Mouse (Mus musculus) telencephalon, adult 2 months (tissue): ENCODE measurements around the gene Kcnh5.

Experiments used
- DNase-seq: peaks from one replicate; pipeline ENCODE4 v3.0.0-alpha.2; 2011; ENCODE audit warnings: low read depth, low spot score

The Kcnh5 gene

GRCm38 (mm10) chr12:75176691-75177645 lies at the start of gene Kcnh5:
Kcnh5 (minus strand) TSS chr12:75177332.
- DNase-seq, result peak; percentile 49

GRCm38 (mm10) chr12:75223966-75224365 lies 46.8 kb upstream of the Kcnh5 start:
- DNase-seq, result no peak

- DNase-seq, result no peak
Observed at GRCm38 (mm10) chr12:75189413-75189812, 12.3 kb upstream of the Kcnh5 start.

GRCm38 (mm10) chr12:75182646-75183045 lies 5.5 kb upstream of the Kcnh5 start:
- DNase-seq, result peak; percentile 85

- DNase-seq, result no peak
Observed at GRCm38 (mm10) chr12:75179491-75179890, 2.4 kb upstream of the Kcnh5 start.

- no peak for DNase-seq
Observed at GRCm38 (mm10) chr12:75177646-75178030, 506 bp upstream of the Kcnh5 start.

- DNase-seq, result no peak
Observed at GRCm38 (mm10) chr12:75175931-75176565, 1.1 kb downstream of the Kcnh5 start.

- DNase-seq, result no peak
Observed at GRCm38 (mm10) chr12:75170970-75171369, 6.2 kb downstream of the Kcnh5 start.

GRCm38 (mm10) chr12:75153076-75153568 lies 24.0 kb downstream of the Kcnh5 start:
- DNase-seq, result no peak

GRCm38 (mm10) chr12:75139792-75140191 lies 37.3 kb downstream of the Kcnh5 start:
- DNase-seq, result no peak

- no peak for DNase-seq
Observed at GRCm38 (mm10) chr12:75091921-75092320, 85.2 kb downstream of the Kcnh5 start.

- DNase-seq, result no peak
Observed at GRCm38 (mm10) chr12:75090957-75091356, 86.2 kb downstream of the Kcnh5 start.

- peak; percentile 78 for DNase-seq
Observed at GRCm38 (mm10) chr12:75077175-75077574, 100.0 kb downstream of the Kcnh5 start.

- no peak for DNase-seq
Observed at GRCm38 (mm10) chr12:75071043-75071442, 106.1 kb downstream of the Kcnh5 start.

GRCm38 (mm10) chr12:75062571-75062970 lies 114.6 kb downstream of the Kcnh5 start:
- no peak for DNase-seq

- DNase-seq, result no peak
Observed at GRCm38 (mm10) chr12:75061731-75062130, 115.4 kb downstream of the Kcnh5 start.

- no peak for DNase-seq
Observed at GRCm38 (mm10) chr12:75053731-75054130, 123.4 kb downstream of the Kcnh5 start.

GRCm38 (mm10) chr12:75036694-75037093 lies 140.4 kb downstream of the Kcnh5 start:
- DNase-seq, result peak; percentile 12

- DNase-seq, result no peak
Observed at GRCm38 (mm10) chr12:75031970-75032864, 144.9 kb downstream of the Kcnh5 start.

- no peak for DNase-seq
Observed at GRCm38 (mm10) chr12:74971187-74971586, 205.9 kb downstream of the Kcnh5 start.

- DNase-seq, result peak; percentile 78
Observed at GRCm38 (mm10) chr12:74969420-74969819, 207.7 kb downstream of the Kcnh5 start.

- DNase-seq, result no peak
Observed at GRCm38 (mm10) chr12:74966266-74966665, 210.9 kb downstream of the Kcnh5 start.
